Mouse (Mus musculus) left cerebral cortex, adult 6 months (tissue): ENCODE results near the gene Slc16a1. TPM values are rescaled to one million over a fixed set of nuclear protein-coding genes. Genes with fewer than 3 reads are reported as not detected.

Experiments used
- long read RNA-seq, 2 experiments: library from polyadenylated mRNA; unstranded; transcript quantifications; one replicate each; pipeline ENCODE4 v2.0.0; 2019 to 2020
- polyA plus RNA-seq: library from polyadenylated mRNA; unstranded; fragments of <200 nt; fragmentation: Nextera tagmentation; gene quantifications from 2 replicates; pipeline ENCODE4 v1.2.3, GENCODE M21; 2021

Gene Slc16a1
- 5.4 and 7.5 TPM in 2 replicates for polyA plus RNA-seq
- long read RNA-seq, experiment 1, full-length matches to known transcripts: 56 of 68 reads
- long read RNA-seq, experiment 1, partial matches to known transcripts: 12 of 68 reads
- long read RNA-seq, experiment 1, other reads (novel, unspliced or antisense): 0 of 68 reads
- long read RNA-seq, experiment 2, full-length matches to known transcripts: 3 of 18 reads
- long read RNA-seq, experiment 2, partial matches to known transcripts: 15 of 18 reads
- long read RNA-seq, experiment 2, other reads (novel, unspliced or antisense): 0 of 18 reads

GRCm38 (mm10) chr3:104638403-104638779 lies at the start of gene Slc16a1:
Slc16a1 (plus strand) TSS chr3:104638668.

Other genes with a start within 250 kb of the Slc16a1 start
- 5.8 and 7.4 TPM in 2 replicates for gene Lrig2, start 126.8 kb upstream of the Slc16a1 start, polyA plus RNA-seq
- 0.68 and 0.78 TPM in 2 replicates for gene Ppm1j, start 142.4 kb downstream of the Slc16a1 start, polyA plus RNA-seq
- not detected in 2 replicates for gene Fam19a3, start 143.2 kb downstream of the Slc16a1 start, polyA plus RNA-seq
- 22.8 and 29.9 TPM in 2 replicates for gene Rhoc, start 149.7 kb downstream of the Slc16a1 start, polyA plus RNA-seq
- gene Mov10, start 179.9 kb downstream of the Slc16a1 start, polyA plus RNA-seq: 1.3 and 1.5 TPM in 2 replicates
- gene St7l, start 225.3 kb downstream of the Slc16a1 start, polyA plus RNA-seq: 24.9 and 25.8 TPM in 2 replicates
- 22.0 and 24.6 TPM in 2 replicates for gene Capza1, start 225.8 kb downstream of the Slc16a1 start, polyA plus RNA-seq